Mouse (Mus musculus) lung, adult 2 months (tissue): ENCODE measurements around the gene Irx4. TPM values are rescaled to one million over a fixed set of nuclear protein-coding genes. Genes with fewer than 3 reads are reported as not detected.
A peak's percentile ranks its signal among the peaks of the same experiment; 100 is the strongest.

Experiments used
- DNase-seq: peaks from one replicate; pipeline ENCODE4 v3.0.0; 2022
- H3K4me1 ChIP-seq: fragments of 200-500 bp; 2 replicates; pipeline ENCODE4 v1.6.1; 2011; ENCODE audit warnings: low read length; ENCODE audit not compliant: control insufficient read depth, insufficient read depth
- H3K4me3 ChIP-seq: fragments of 200-500 bp; replicated peaks from 2 replicates; pipeline ENCODE3; 2011; ENCODE audit warnings: low read depth, mild to moderate bottlenecking, control low read depth, low read length; ENCODE audit errors: extremely low read depth
- CTCF ChIP-seq: fragments of 200-500 bp; IDR thresholded peaks from 2 replicates; pipeline ENCODE4 v1.5.1; 2011; ENCODE audit warnings: mild to moderate bottlenecking, low read length, control low read depth; ENCODE audit not compliant: insufficient read depth
- POLR2A ChIP-seq: fragments of 200-500 bp; IDR thresholded peaks from 2 replicates; pipeline ENCODE4 v1.6.1; 2011; ENCODE audit warnings: low read depth, mild to moderate bottlenecking, control low read depth, low read length, borderline replicate concordance; ENCODE audit errors: extremely low read depth
- WGBS: fragments of 180-500 bp; shearing (Covaris S2); methylation state at CpG from one replicate; pipeline ENCODE4 v1.1.7; 2018; 5-methylcytosine and 5-hydroxymethylcytosine counted together
- polyA plus RNA-seq: library from polyadenylated mRNA; depleted of rRNA; stranded (reverse); fragments of >200 nt; gene quantifications from 2 replicates; pipeline ENCODE4 v1.2.3, GENCODE M21; 2012

Gene Irx4
- polyA plus RNA-seq, 1 experiment: not detected

DNA sequence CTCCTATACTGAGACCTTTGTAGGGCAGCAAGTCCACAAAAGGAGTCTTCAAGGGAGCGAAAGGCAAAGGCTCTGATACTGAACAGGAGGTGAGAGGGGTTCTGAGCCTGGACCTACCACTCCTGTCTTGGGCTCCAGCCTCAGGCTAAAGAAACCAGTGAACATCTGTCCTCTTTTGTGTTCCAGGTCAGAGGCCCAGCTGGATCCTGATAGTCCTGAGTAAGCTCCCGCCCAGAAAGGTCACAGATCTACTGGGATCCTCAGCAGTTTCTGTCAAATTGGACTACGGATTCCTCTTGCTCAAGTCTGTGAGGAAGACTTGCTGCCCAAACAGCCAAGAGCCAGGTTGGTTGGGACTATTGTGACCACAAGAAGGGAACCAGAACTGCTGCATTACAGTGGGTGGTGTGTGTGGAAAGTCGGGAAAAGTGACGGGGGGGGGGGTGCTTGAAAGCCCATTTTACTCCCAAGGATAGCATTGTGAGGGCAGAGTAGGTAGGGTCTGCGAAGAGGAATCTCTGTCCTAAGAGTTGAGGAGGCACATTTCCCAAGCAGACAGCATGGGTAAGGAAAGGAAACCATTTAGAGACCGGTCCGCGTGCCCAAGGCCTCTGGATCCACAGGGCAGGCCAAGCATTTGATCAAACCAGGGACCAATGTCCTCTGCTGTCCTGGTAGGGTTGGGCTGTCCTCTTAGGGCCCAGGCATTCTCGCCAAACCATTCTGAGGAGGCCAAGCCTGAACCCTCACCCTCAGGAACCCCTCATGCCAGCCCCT is 514 bp upstream of the Irx4 start:
- Histone ChIP-seq H3K4me1 (0 out of 2 replicates have a peak, but pooled peaks cover 3% of the 10 kb centered on the region), H3K4me3 (no peak overlapping the region)
- no peak for DNase-seq
- no peak for TF ChIP-seq CTCF
- no peak for TF ChIP-seq POLR2A
- 19% methylated on average over 10 of the region's 10 CpGs for WGBS

DNA sequence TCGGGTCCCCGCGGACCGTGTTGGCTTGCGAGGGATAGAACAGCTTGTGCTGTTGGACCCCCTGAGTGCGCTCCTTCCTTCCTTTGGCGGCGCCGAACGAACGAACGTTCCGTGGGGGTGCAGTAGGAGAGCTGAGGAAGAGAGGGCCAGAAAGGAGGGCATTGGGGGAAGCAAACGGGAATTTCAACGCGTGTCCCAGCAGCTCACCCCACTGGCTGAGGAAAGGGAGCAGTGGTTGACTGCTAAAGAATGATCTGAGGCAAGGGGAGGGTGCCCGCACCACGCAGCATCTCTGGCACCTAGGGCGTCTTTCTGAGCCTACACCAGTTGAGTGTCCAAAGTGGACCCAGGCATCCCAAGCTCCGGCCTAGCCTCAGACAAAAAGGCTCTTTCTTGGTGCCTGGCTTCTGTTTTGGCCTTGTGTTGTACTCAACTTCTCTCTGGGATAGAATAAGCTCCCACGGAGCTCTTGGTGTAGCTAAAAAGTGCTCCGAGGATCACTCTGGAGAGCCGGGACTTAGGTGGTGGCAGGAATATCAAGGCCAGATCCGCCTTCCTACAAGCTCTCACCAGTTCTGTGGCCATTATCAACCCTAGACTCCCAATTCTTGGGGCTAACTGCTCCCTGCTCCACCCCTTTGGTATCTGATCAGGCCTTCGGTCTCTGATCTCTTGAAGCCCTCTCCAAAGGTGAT is 904 bp downstream of the Irx4 start:
- no peak overlapping the region for H3K4me3 ChIP-seq
- 10% methylated on average over 25 of the region's 25 CpGs for WGBS
- TF ChIP-seq POLR2A: no peak
- no peak for TF ChIP-seq CTCF
- 0 out of 2 replicates have a peak, but pooled peaks cover 3% of the 10 kb centered on the region for H3K4me1 ChIP-seq
- no peak for DNase-seq

DNA sequence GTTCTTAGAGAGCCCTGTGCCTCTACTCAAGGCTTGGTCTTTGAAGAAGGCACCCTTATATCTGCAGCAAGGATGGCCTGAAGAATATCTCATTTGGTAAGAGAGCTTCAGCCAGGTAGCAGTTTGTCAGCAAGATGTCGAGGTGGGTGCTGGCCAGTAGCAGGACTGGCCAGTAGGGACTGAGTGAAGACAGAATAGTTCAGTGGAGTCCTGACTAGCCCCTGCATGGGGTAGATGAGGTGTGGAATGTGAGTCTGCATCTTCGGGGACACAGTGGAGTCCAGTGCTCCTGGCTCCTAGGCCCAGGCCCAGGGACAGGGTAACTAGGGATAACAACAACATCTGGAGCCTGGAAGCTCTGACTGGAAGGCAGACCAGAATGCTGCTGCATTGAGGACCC is 1.6 kb downstream of the Irx4 start:
- TF ChIP-seq POLR2A (no peak), CTCF (no peak)
- 33% methylated on average over 2 of the region's 2 CpGs for WGBS
- Histone ChIP-seq H3K4me1 (0 out of 2 replicates have a peak, but pooled peaks cover 3% of the 10 kb centered on the region), H3K4me3 (no peak overlapping the region)
- DNase-seq: no peak

DNA sequence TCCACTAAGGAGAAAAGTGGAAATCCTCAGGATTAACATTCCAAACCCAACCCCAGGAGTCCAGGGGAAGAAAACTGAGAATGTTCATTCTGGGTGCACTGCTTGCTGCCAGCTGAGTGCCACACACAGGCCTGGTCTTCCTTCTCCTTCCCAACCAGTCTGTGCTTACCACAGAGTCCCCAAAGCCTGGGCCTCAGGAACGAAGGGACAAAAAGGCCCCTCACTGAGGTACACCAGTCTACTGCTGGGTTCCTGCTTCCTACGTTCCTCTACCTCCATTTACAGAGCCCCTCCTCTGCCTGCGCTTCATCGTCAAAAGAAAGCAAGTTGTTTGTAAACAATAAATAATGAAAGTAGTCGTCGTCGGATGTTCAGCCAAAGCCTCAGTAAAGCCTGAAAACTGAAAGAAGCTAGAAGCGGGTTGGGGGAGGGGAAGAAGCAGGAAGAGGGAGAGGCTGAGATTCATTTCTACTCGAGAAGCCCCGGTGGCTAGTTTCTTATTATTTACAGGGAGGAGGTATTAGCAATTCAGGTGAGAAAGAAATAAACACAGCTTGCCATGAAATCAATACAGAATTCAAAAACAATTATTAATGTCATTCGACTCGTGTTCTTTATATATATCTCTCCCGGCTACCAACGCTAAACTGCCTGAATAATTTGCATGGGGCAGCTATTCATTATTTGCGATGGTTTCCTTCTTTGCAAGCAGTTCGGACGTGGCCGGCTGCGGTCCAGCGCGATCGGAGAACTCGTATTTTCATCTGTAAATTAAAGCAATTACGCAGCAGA is 2.3 kb downstream of the Irx4 start:
- WGBS: 6% methylated on average over 24 of the region's 24 CpGs

DNA sequence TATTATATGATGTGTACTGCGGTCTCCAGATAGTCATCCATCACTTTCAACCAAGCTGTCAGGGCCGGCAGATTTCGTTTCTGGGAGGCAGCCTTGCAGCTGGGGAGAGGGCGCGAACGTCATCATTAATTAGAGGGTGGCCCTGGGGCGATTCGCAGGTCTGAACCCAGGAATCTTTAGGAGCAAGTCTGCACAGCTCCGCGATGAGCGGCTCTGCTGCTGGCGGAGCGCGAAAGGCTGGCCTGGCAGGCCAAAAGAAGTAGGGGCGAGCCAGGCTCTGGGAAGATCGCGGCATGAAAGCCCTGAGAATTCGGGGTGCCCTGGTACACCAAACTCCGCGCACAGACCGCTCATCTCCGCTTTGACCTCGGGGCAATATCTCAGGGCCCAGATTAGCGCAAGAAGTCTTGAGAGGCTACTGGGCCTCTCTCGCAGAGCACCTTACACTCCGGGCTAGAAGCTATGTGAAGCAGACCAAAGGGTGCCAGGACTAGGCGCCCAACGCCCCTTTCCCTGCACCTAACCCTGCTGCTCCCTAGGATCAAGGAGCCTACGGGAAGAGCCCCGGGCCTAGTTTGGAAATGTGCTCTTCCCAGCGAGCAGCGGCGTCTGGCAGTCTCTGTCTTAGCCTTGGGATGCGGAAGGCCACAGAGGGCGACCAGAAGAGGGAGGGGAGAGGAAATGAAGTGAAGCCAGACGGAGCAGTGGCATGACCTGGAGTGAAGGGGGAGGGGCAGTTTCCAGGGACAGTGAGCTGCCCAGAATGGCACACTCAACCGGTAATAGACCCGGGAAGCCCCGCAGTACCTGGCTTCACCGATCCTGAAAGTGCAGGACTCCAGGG is 3.1 kb downstream of the Irx4 start:
- H3K4me3 ChIP-seq: peak overlapping the region; percentile 32
- TF ChIP-seq CTCF: no peak
- no peak for TF ChIP-seq POLR2A
- DNase-seq: no peak
- 0 out of 2 replicates have a peak, but pooled peaks cover 3% of the 10 kb centered on the region for H3K4me1 ChIP-seq
- WGBS: 4% methylated on average over 40 of the region's 40 CpGs

More for the DNA sequence above, 2.3 kb downstream of the Irx4 start:
- Histone ChIP-seq H3K4me3 (no peak overlapping the region), H3K4me1 (0 out of 2 replicates have a peak, but pooled peaks cover 3% of the 10 kb centered on the region)
- TF ChIP-seq CTCF: no peak
- no peak for TF ChIP-seq POLR2A
- no peak for DNase-seq

DNA sequence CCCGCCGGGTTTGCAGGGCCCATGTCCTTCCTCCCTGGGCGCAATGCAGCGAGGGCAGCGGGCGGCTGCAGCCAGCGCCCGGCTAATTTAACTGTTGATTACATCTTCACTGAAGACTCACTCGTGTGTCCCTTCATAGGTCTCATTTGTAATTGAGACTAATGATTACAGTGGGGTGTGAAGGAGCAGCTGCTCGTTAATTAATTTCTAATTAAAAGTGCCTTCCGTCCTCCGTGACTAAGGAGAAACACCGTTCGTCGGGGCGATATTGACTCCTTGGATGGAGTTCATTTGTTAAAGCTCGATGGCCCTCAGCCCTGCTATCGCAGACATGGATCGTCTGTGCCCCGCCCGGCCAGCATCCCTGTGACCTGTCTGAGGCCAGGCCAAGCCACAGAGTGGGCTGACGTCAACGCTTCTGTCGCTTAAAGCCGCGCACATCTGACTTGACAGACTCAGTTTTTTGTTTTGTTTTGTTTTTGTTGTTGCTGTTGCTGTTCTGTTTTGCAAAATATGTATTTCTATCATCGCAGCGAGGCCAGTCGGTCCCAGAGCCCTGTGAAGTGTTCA is 4.0 kb downstream of the Irx4 start:
- Histone ChIP-seq H3K4me1 (0 out of 2 replicates have a peak, but pooled peaks cover 3% of the 10 kb centered on the region), H3K4me3 (no peak overlapping the region)
- no peak for DNase-seq
- 16% methylated on average over 29 of the region's 29 CpGs for WGBS
- TF ChIP-seq POLR2A (no peak), CTCF (no peak)

DNA sequence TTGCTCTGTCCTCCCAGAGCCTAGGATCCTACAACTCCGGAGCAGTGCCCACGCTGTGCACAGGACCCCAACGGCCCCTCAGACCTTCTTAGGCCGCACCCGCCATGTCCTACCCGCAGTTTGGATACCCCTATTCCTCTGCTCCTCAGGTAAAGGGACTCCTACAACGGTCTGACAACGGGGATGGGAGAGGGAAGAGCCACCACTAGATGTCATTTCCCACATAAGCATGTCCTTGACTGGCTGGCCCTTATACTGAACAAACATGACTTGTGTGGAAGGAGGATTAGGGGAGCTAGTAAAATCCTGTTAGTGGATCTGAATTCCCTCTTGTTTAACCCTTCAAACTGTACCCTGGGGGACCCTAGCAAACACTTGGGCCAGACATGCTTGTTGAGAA is 4.6 kb downstream of the Irx4 start:
- no peak for DNase-seq
- H3K4me3 ChIP-seq: no peak overlapping the region
- 0 out of 2 replicates have a peak, but pooled peaks cover 3% of the 10 kb centered on the region for H3K4me1 ChIP-seq
- no peak for TF ChIP-seq POLR2A
- no peak for TF ChIP-seq CTCF
- 32% methylated on average over 8 of the region's 8 CpGs for WGBS

DNA sequence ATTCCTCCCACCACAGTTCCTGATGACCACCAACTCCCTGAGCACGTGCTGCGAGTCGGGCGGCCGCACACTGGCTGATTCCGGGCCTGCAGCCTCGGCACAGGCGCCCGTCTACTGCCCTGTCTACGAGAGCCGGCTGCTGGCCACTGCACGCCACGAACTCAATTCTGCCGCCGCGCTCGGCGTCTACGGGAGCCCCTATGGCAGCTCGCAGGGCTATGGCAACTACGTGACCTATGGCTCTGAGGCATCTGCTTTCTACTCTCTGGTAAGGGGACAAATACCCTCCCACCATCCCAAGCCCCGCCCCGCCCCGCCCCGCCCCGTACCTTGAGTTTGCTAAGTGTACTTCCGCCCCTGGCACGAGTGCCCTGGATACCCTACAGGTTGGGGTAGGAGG is 5.2 kb downstream of the Irx4 start:
- WGBS: 5% methylated on average over 28 of the region's 28 CpGs
- Histone ChIP-seq H3K4me1 (0 out of 2 replicates have a peak, but pooled peaks cover 3% of the 10 kb centered on the region), H3K4me3 (no peak overlapping the region)
- TF ChIP-seq POLR2A (no peak), CTCF (no peak)
- DNase-seq: no peak
